Mouse (Mus musculus): ENCODE data around the gene Hpd.
"Not testable (repeated sequence)": the region's sequence is repeated elsewhere in the genome, so short reads cannot be mapped to it uniquely, and the experiment has no call there.

The Hpd gene

DNA sequence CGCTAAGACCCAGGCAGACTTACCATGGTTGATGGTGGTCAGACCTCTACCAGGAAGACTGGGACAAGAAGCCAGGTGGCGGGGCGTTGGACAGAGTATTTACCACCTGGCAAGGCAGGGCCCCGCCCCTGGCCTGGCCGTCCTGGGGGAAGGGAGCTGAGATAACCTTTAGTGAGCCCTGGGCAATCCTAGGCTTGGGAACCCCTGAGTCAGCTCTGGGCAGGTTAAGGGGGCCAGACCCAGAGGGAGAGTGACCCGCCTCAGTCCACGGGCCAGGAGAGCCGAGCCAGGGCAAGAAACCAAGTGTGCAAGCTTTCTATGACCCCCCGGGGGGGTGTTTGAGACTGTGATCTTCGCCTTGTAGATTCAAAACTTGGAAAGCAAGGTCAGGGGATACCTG, at the start of gene Hpd:
Hpd (minus strand) TSS at position 77 of the 400 bp plus-strand sequence.
- DNase-seq (ENCODE audit: low spot score): no peak

DNA sequence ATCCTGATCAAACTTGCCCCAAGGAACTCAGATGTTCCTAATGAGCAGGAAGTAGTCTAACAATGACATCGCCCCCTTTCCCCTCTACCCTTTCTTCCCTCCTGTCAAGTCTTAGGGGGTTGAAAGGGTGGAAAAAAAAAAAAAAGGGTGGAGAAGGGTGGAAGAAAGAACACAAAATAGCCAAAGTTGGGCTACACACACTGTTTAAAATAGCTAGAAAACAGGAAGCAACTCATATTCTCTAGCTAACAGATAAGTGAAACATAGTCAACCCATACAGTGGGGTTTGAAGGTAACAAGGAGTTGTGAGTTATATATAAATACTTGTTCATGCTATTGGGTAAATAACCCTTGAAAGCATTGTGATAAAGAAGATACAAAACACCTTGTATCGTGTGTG, 49.7 kb upstream of the Hpd start:
- no peak for DNase-seq (ENCODE audit: low spot score)

DNA sequence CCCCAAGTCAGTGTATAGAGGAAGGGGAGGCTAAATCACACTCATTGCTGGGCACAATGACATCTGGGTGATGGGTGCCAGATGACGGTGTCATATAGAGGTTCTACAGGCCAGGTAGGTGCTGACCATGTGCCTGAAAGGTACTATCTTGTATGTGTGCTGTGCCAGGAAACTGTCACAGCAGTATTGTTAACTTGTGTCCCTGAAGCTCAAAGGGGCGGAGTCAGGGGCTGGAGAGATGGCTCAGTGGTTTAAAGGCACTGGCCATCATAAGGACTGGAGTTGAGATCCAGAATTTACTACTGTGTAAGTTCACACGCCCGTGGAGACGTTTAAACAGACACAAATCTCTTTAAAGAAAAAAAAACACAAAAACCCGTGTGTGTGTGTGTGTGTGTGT, 46.8 kb upstream of the Hpd start:
- no peak for DNase-seq (ENCODE audit: low spot score)

DNA sequence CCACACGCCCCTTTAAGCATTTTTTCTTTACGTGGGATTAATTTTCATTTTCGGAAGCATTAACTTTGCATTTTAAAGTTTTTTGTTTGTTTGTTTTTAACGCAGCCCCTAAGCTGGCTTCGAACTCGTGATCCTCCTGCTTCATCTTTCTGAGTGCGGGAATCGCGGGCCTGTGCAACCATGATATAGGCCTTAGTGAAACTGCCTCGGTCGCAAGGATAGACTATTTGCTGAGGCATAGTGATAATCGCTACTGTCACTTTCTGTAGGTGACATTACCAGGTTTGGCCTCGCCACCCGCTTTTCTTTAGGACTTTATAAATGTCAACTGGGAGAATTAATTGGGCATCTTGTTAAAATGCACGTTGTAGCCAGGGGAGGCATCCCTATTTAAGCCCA, 46.0 kb upstream of the Hpd start:
- no peak for DNase-seq (ENCODE audit: low spot score)

DNA sequence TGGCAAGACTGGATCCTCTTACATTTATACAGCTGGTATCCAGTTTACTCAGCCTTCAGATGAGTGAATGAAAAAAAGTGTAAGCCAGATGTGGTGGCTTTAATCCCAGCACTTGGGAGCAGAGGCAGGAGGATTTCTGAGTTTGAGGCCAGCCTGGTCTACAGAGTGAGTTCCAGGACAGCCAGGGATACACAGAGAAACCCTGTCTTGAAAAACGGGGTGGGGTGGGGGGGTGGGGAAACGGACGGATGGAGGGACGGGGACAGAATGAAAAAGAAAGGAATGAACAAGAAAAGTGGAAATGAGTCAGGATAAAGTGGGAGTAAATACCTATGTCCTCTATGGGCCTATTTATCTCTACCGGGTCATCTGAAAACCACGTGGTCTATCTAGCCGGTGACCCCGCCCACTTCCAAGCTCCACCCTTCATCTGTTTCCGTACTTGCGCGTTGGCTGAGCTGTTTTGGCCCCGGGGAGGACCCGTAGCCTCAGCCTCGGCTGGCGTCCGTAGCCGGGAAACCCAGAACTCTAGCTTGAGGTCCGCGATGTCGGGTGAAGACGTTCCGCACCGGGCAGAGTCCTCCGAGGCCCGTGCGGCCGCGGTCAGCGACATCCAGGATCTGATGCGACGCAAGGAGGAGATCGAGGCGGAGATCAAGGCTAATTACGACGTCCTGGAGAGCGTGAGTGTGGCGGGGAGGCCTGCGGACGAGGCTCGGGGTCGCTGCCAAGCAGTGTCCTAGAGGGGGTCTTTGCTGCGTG, 45.4 kb upstream of the Hpd start:
- DNase-seq (ENCODE audit: low spot score): peak; percentile 95

DNA sequence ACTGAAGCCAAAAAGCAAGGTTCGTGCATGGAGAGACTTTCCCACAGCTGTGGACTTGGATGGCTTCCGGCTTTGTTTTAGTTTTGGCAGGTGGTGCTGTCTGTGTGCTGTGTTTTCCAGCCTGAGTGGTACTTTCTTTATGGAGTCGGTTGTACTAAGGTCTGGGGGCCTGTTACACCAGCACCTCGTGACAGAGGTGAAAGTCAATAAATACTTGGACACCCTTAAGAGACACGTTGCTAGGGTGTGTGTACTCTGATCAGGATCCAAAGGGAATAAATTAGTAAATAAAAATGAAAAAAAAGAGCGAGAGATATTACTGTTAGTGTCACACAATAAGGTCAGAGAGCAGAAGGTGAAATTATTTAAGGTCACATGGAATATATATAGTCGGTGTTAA, 44.3 kb upstream of the Hpd start:
- DNase-seq (ENCODE audit: low spot score): no peak

DNA sequence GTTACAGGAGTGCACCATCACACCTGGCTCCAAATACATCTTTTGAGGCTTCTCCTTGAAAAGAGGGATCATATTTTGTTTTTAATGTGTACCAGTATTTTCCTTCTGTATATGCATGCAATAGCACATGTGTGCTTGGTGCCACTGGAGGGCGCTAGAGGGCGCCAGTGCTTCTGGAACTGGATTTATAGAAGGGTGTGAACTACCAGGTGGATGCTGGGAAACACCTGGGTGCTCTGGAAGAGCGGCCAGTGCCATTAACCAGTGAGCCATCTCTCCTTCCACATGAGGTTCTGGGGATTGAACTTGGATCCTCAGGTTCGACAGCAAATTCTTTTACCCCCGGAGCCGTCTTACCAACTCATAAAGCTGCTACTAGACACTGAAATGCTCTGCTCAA, 41.3 kb upstream of the Hpd start:
- not testable (repeated sequence) for DNase-seq (ENCODE audit: low spot score)

DNA sequence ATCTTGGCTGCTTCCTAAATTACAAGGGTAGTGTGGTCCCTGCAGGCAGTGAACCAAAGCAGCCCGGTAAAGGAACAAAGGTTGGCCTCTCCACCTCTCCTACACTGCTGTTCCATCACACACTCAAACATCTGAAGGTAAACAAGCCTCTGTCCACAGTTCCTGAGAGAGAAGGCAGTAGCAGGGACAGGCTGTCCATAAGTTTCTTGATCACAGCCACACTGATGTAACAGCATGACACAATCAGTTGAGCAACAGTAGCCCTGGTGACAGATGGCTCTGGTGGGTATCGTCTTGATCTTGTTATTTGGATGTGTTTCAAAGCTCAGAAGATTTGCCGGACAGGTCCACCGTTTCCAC, 40.5 kb upstream of the Hpd start:
- DNase-seq (ENCODE audit: low spot score): no peak

DNA sequence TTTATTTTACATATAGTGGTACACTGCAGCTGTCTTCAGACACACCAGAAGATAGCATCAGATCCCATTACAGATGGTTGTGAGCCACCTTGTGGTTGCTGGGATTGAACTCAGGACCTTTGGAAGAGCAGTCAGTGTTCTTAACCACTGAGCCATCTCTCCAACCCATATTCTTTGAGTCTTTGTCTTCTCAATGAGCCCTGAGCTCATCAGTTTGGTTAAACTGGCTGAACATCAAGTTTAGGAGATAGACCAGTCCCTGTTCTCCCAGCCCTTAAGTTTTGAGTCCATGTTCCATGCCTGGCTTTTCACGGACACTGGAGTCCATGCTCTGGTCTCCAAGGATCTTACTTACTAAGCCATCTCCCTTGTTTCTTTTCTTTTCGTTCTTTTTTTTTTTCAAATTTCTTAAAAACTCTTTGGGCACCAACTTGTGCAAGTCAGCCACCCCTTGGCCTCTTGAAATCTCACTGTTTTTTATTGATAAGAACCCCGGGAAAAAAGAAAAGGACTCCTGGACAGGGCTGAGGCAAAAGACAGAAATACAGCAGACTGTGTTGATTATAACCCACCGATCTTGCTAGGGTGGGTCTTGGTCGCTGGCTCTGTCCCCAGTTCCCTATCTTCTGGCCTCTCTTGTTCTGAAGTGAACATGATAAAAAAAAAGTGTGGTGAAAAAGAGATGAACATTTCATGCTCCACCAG, 40.0 kb upstream of the Hpd start:
- DNase-seq (ENCODE audit: low spot score): not testable (repeated sequence)

DNA sequence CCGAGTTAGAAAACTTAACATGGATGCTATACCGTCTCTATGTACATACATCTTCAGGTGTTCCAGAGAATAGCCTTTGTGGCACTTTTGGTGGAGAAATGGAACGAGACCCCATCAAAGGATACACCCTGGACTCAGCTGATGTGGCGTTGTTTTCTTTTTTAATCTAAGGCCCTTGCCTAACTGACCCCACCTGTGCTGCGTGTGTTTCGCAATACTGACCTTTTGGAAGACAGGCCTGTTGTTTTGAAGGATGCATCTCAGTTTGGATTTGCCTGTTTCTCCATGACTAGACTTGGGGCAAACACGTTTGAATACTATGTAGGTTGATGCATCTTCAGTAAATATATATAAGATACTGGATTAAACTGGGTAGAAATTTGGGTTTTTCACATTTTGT, 21.1 kb upstream of the Hpd start:
- not testable (repeated sequence) for DNase-seq (ENCODE audit: low spot score)

DNA sequence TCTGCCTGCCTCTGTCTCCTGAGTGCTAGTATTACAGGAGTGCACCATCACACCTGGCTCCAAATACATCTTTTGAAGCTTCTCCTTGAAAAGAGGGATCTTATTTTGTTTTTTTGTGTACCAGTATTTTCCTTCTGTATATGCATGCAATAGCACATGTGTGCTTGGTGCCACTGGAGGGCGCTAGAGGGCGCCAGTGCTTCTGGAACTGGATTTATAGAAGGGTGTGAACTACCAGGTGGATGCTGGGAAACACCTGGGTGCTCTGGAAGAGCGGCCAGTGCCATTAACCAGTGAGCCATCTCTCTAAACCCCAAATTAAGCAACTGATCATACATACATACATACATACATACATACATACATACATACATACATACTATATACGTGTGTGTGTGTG, 20.2 kb upstream of the Hpd start:
- not testable (repeated sequence) for DNase-seq (ENCODE audit: low spot score)

DNA sequence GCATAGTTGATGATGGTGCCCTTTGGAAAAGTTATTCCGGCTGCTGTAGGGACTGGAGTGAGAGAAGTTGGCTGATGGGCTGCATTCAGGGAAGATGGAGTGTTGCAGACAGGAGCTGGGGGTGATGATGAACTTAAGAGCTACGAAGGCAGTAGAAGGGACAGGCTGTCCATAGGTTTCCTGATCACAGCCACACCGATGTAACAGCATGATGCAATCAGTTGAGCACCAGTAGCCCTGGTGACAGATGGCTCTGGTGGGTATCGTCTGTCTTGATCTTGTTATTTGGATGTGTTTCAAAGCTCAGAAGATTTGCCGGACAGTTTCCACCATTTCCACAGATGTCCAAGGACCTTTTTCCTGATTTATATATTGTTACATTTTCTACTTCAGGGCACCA, 19.5 kb upstream of the Hpd start:
- no peak for DNase-seq (ENCODE audit: low spot score)

DNA sequence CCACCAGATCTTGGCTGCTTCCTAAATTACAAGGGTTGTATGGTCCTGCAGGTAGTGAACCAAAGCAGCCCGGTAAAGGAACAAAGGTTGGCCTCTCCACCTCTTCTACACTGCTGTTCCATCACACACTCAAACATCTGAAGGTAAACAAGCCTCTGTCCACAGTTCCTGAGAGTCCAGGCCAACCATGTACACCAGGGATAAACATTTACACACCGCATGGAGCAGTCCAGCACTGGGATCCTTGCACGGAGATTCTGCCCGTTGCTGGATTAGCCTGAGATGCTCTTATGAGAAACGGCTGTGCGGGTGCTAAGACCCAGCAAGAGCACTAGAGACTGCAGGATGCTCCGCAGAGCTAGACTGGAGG, 19.0 kb upstream of the Hpd start:
- no peak for DNase-seq (ENCODE audit: low spot score)

DNA sequence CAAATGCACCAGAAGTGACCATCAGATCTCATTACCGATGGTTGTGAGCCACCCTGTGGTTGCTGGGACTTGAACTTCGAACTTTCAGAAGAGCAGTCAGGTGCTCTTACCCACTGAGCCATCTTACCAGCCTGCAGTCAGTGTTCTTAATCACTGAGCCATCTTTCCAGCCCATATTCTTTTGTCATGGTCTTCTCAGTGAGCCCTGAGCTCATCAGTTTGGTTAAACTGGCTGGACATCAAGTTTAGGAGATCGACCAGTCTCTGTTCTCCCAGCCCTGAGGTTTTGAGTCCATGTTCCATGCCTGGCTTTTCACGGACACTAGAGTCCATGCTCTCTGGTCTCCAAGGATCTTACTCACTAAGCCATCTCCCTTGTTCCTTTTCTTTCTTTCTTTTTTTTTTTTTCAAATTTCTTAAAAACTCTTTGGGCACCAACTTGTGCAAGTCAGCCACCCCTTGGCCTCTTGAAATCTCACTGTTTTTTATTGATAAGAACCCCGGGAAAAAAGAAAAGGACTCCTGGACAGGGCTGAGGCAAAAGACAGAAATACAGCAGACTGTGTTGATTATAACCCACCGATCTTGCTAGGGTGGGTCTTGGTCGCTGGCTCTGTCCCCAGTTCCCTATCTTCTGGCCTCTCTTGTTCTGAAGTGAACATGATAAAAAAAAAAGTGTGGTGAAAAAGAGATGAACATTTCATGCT, 18.4 kb upstream of the Hpd start:
- not testable (repeated sequence) for DNase-seq (ENCODE audit: low spot score)

DNA sequence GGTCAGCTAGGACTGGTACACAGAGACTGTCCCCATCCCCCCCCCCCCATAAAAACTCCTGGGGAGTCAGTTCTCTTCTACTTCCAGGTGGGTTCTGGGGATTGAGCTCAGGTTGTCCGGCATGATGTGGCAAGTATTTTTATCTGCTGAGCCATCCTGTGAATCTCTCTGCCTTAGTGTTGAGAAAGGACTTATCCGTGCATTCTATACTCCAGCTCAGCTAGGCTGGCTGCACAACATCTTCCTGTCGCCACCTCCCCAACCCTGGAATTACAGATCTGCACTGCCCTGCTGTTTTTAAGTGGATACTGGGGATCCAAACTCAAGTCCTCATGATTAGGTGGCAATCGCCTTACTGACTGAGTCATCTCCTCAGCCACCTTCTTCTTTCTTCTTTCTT, 16.0 kb upstream of the Hpd start:
- no peak for DNase-seq (ENCODE audit: low spot score)

DNA sequence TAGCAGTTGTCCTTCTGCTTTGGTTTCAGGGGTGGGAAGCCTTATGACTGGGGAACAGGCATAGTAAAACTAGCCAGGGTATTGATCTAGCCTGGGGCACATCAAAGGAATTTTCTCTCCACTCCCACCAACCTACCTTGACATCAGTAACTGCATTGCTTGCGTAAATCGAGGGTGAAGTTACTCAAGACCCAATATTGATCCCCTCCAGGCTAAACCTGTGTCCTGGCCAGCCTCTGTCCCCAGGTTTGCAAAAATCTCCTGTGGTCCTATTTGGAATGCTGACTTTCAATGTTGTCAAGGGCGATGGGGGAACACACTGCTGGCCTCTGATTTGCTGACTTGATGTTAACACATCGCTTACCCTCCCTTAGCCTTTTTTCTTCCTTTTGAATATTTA, 14.2 kb upstream of the Hpd start:
- DNase-seq (ENCODE audit: low spot score): no peak

DNA sequence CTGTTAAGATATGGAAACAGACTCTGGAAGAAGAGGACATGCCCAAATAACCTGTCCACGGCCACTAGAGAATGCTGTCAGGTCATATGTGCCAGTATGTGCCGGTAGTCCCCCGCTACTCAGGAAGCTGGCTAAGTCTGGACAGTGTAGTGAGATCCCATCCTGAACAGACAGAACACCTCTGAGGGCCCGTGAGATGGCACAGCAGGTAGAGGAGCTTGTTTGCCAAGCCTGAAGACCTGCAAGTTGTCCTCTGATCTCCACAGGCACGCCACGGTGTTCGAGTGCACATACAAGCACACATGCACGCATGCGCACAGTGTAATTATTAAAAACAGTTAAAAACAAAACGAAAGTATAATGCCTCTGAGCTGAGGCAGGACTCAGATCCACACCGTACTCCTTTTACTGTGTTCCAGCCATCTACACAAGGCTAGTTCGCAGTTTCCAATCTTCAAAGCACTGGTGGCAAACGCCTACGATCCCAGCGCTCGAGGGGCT, 13.0 kb upstream of the Hpd start:
- DNase-seq (ENCODE audit: low spot score): no peak

DNA sequence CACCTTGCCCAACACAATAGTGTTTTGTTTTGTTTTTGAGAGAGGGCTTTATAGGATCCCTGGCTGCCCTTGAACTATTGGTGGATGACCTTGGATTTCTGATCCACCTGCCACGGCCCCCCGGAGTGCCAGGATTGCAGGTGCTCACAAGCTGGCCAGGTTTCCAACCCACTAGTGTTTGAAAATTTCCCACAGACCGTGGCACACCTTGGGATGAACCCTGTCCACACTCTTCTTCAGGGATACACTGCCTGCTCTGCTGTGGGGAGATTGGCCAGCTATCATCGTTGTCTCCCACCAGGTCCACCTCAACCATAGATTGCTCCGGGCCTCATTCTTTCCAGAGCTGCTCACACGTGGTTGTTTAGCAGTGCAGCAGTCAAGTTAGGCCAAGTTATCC, 12.3 kb upstream of the Hpd start:
- no peak for DNase-seq (ENCODE audit: low spot score)

DNA sequence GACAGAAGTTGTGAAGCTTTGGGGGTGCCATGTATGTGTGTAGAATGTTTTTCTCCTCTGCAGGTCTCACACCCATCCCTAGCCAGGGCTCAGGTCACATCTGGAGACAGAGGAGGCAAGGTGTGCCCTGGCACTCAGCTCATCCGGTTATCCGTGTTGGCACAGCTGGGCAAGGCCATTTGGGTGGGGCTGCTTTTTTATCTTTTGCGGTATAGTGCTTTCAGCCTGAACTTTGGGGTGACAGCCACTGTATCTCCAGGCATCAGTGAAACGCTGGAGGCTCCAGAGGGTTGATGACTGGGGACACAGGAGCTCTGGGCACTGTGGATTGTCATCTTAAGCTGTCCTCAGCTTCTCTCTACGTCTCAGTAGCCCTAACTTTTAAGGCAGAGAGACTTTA, 10.9 kb upstream of the Hpd start:
- no peak for DNase-seq (ENCODE audit: low spot score)

DNA sequence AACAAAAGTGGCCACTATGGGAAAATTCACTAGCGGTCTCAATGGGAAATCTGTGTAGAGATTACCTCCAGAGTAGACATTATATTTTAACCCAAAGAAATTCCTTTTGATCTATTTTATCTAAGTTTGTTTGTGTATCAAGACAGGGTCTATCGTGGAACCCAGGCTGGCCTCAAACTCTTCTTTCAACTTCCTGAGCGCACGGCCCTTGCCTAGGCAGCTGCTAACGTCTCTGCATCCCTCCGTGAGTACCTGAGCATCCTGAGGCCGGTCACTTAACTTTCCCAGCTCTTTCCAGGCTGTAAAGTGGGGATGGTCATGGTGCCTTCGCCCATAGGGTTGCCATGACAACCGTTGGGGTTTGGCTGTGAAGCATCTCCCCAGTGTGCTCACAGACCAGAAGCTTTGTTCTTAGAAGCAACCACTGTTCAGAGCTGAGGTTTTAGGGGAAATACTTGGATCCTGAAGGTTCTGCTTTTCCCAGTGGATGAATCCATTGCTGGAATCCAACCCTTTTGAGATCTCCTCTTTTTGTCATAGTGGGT, 10.2 kb upstream of the Hpd start:
- no peak for DNase-seq (ENCODE audit: low spot score)

DNA sequence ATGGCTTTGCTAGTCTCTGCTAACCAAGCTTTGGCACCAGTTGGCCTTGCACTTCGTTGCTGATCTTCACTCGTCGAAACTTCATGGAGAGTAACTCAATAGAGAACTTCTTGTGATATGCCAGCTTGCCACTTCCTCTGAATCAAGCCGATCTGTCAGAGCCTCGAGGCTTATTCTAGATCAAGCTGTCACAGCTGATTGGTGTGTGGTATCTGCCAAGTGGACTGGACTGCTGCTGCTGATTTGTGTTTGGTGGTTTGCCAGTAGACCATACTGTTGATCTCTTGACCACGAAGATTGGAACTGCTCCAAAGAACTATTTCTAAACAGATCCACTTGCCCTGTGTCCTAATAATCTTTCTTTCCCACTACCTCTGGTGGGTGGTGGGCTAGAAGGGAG, 8.9 kb upstream of the Hpd start:
- DNase-seq (ENCODE audit: low spot score): no peak

DNA sequence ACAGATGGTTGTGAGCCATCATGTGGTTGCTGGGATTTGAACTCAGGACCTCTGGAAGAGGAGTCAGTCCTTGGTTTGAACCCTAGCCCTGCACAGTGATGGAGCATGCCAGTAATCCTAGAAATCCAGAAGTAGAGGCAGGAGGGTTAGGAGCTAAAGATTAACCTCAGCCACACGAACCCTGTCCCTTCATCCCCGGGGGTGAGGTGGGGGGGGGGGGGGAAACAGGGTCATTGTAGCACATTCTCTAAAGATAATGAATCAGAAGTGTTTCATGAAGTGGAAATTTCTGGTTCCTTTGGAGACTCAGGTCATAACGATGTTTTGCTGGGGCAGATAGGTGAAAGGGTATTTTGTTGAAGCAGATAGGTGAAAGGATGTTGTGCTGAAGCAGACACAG, 8.4 kb upstream of the Hpd start:
- DNase-seq (ENCODE audit: low spot score): no peak

DNA sequence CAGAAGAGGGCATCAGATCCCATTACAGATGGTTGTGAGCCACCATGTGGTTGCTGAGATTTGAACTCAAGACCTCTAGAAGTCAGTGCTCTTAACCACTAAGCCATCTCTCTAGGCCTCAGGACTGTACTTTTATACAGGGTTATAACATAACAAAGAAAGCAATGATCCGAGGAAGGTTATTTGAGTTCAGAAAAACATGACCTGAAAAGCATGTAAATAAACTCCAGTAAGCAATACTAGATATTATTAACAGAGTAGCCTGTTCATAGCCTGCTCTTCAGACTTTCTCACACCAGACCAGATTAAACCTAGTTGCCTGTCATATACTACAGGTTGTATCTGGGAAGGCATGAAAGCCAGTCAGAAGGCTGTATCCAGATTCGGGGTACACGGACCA, 4.8 kb upstream of the Hpd start:
- no peak for DNase-seq (ENCODE audit: low spot score)

All from retina, embryonic 14.5 days (tissue).